Comparison of ENCODE assay signal across 11 mouse cellular contexts in genomic region chr14:114307479-114307878, GRCm38 (mm10).
"Had no signal": no experiment of that assay in that cellular context is flagged by ENCODE, and none has a peak within 500 bp of the region (broad histone marks: within the 10 kb centered on the region; RNA-seq: fewer than 3 reads in every experiment).

No protein-coding gene starts in this region.

- DNase-seq: retina, postnatal 1 day; right cerebral cortex, postnatal 14 days; right cerebral cortex, postnatal 25 days; right cerebral cortex, postnatal 4 days; spleen, adult 18-20 months; thymus, adult 18-20 months; thymus, adult 2 months; thymus, postnatal 14 days; thymus, postnatal 25 days; thymus, postnatal 36 days; thymus, postnatal 4 days had no signal
